Mouse (Mus musculus): ENCODE data around the gene Mmaa. TPM values are rescaled to one million over a fixed set of nuclear protein-coding genes. Genes with fewer than 3 reads are reported as not detected.

Mmaa gene
- polyA plus RNA-seq, 1 experiment from 2014 or later: 13.8 TPM

- Histone ChIP-seq H3K4me1 (ENCODE audit: control insufficient read depth, insufficient read depth, low read length) (no peaks in the 10 kb centered on the region), H3K4me2 (ENCODE audit: low read depth, low read length) (no peak overlapping the region), H3K27ac (ENCODE audit: low read length) (no peak overlapping the region), H3K9me3 (ENCODE audit: control insufficient read depth, low read length) (no peaks in the 10 kb centered on the region), H3K36me3 (ENCODE audit: control insufficient read depth, insufficient read depth, low read length) (no peaks in the 10 kb centered on the region), H3K4me3 (ENCODE audit: low read length) (no peak overlapping the region), H3K27me3 (replicated peaks; ENCODE audit: control insufficient read depth, insufficient read depth, low read length) (no peaks in the 10 kb centered on the region), H3K9ac (ENCODE audit: low read depth, low read length) (no peak overlapping the region)
- WGBS: 82% methylated on average over 8 of the region's 8 CpGs
- no peak for ATAC-seq
Observed at GRCm38 (mm10) chr8:79277264-79277870, 17.4 kb downstream of the Mmaa start.

DNA sequence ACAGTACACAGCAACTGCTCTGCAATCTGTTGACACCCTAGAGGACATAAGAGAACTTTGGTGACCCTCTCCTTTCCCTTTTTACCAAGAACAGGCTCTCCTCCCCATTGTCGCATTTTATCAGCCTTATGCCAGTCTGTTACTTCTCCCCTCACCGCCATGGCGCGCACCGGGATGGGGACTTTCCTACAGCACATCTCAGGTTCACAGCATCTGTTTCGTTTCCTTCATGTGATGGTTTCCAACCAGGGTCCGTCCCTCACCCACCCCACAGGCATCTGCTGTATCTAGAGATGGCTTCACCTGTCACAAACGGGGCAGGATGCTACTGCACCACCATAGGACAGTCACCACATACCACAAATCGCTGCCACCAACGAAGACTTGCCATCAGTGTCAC lies 19.8 kb downstream of the Mmaa start:
- H3K36me3 ChIP-seq (ENCODE audit: control insufficient read depth, insufficient read depth, low read length): no peaks in the 10 kb centered on the region
- WGBS: 94% methylated on average over 10 of the region's 10 CpGs

GRCm38 (mm10) chr8:79273776-79274175 lies 21.0 kb downstream of the Mmaa start:
- no peak overlapping the region for H3K9ac ChIP-seq (ENCODE audit: low read depth, low read length)
- no peak overlapping the region for H3K4me2 ChIP-seq (ENCODE audit: low read depth, low read length)
- no peaks in the 10 kb centered on the region for H3K36me3 ChIP-seq (ENCODE audit: control insufficient read depth, insufficient read depth, low read length)
- WGBS: 77% methylated on average over 6 of the region's 6 CpGs
- H3K4me3 ChIP-seq (ENCODE audit: low read length): no peak overlapping the region
- H3K4me1 ChIP-seq (ENCODE audit: control insufficient read depth, insufficient read depth, low read length): no peaks in the 10 kb centered on the region
- ATAC-seq: no peak
- no peaks in the 10 kb centered on the region for H3K27me3 ChIP-seq (replicated peaks; ENCODE audit: control insufficient read depth, insufficient read depth, low read length)
- H3K27ac ChIP-seq (ENCODE audit: low read length): no peak overlapping the region
- no peaks in the 10 kb centered on the region for H3K9me3 ChIP-seq (ENCODE audit: control insufficient read depth, low read length)

More for the DNA sequence above, 19.8 kb downstream of the Mmaa start:
- no peak for ATAC-seq
- Histone ChIP-seq H3K4me2 (ENCODE audit: low read depth, low read length) (no peak overlapping the region), H3K9me3 (ENCODE audit: control insufficient read depth, low read length) (no peaks in the 10 kb centered on the region), H3K9ac (ENCODE audit: low read depth, low read length) (no peak overlapping the region), H3K4me1 (ENCODE audit: control insufficient read depth, insufficient read depth, low read length) (no peaks in the 10 kb centered on the region), H3K27ac (ENCODE audit: low read length) (no peak overlapping the region), H3K27me3 (replicated peaks; ENCODE audit: control insufficient read depth, insufficient read depth, low read length) (no peaks in the 10 kb centered on the region), H3K4me3 (ENCODE audit: low read length) (no peak overlapping the region)

DNA sequence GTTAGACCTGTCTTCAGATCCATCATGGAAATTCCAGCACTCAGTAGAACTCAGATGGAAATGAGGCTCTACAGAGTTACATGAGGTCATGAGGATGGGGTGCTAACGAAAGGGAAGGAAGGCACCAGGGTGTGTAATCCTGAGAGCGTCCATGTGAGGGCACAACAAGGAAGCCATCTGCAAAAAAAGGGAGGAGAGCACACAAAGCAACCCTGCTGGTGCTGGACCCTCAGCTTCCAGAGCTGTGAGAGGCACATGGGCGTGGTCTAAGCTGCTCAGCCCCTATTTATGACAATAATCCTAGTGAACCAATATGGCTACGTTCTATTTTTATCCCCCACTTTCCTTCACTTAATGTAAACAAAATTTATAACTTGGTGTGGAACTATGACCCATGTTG lies 22.1 kb downstream of the Mmaa start:
- no peak overlapping the region for H3K27ac ChIP-seq (ENCODE audit: low read length)
- H3K4me3 ChIP-seq (ENCODE audit: low read length): no peak overlapping the region
- ATAC-seq: no peak
- H3K36me3 ChIP-seq (ENCODE audit: control insufficient read depth, insufficient read depth, low read length): no peaks in the 10 kb centered on the region
- H3K4me2 ChIP-seq (ENCODE audit: low read depth, low read length): no peak overlapping the region
- 76% methylated on average over 4 of the region's 4 CpGs for WGBS
- no peaks in the 10 kb centered on the region for H3K27me3 ChIP-seq (replicated peaks; ENCODE audit: control insufficient read depth, insufficient read depth, low read length)
- H3K9me3 ChIP-seq (ENCODE audit: control insufficient read depth, low read length): no peaks in the 10 kb centered on the region
- no peak overlapping the region for H3K9ac ChIP-seq (ENCODE audit: low read depth, low read length)
- H3K4me1 ChIP-seq (ENCODE audit: control insufficient read depth, insufficient read depth, low read length): no peaks in the 10 kb centered on the region

DNA sequence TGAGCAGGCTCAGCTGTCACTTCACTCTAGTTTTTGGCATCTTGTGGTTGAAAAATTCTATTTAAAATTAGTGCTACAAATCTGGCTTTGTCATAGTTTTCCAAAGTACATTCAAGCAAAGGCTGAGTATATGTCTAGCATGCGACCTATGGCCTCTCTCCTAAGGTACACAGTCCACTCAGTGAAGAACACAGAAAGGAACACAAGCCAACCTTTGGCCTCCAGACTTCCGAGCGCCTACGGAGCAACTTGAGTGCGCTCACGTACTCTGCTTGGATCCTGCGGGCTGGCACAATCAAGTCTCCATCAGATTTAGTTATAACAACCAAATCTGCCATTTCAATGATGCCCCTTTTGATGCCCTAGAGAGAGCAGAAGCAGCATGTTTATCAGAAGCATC lies 25.8 kb downstream of the Mmaa start:
- Histone ChIP-seq H3K9ac (ENCODE audit: low read depth, low read length) (no peak overlapping the region), H3K27me3 (replicated peaks; ENCODE audit: control insufficient read depth, insufficient read depth, low read length) (no peaks in the 10 kb centered on the region), H3K9me3 (ENCODE audit: control insufficient read depth, low read length) (no peaks in the 10 kb centered on the region), H3K4me2 (ENCODE audit: low read depth, low read length) (no peak overlapping the region), H3K36me3 (ENCODE audit: control insufficient read depth, insufficient read depth, low read length) (no peaks in the 10 kb centered on the region), H3K4me1 (ENCODE audit: control insufficient read depth, insufficient read depth, low read length) (no peaks in the 10 kb centered on the region), H3K4me3 (ENCODE audit: low read length) (no peak overlapping the region), H3K27ac (ENCODE audit: low read length) (no peak overlapping the region)
- ATAC-seq: no peak
- WGBS: 88% methylated on average over 7 of the region's 7 CpGs

- no peaks in the 10 kb centered on the region for H3K4me1 ChIP-seq (ENCODE audit: control insufficient read depth, insufficient read depth, low read length)
- H3K9ac ChIP-seq (ENCODE audit: low read depth, low read length): no peak overlapping the region
- peaks cover 2% of the 10 kb centered on the region; the same call in 1 of the 2 replicates for H3K9me3 ChIP-seq (ENCODE audit: control insufficient read depth, low read length)
- WGBS: 88% methylated on average over 5 of the region's 5 CpGs
- H3K4me2 ChIP-seq (ENCODE audit: low read depth, low read length): no peak overlapping the region
- H3K27ac ChIP-seq (ENCODE audit: low read length): no peak overlapping the region
- H3K4me3 ChIP-seq (ENCODE audit: low read length): no peak overlapping the region
- no peak for ATAC-seq
- H3K27me3 ChIP-seq (replicated peaks; ENCODE audit: control insufficient read depth, insufficient read depth, low read length): no peaks in the 10 kb centered on the region
- H3K36me3 ChIP-seq (ENCODE audit: control insufficient read depth, insufficient read depth, low read length): 0 out of 2 replicates have a peak, but pooled peaks cover 3% of the 10 kb centered on the region
Observed at GRCm38 (mm10) chr8:79261920-79262319, 32.8 kb downstream of the Mmaa start.

DNA sequence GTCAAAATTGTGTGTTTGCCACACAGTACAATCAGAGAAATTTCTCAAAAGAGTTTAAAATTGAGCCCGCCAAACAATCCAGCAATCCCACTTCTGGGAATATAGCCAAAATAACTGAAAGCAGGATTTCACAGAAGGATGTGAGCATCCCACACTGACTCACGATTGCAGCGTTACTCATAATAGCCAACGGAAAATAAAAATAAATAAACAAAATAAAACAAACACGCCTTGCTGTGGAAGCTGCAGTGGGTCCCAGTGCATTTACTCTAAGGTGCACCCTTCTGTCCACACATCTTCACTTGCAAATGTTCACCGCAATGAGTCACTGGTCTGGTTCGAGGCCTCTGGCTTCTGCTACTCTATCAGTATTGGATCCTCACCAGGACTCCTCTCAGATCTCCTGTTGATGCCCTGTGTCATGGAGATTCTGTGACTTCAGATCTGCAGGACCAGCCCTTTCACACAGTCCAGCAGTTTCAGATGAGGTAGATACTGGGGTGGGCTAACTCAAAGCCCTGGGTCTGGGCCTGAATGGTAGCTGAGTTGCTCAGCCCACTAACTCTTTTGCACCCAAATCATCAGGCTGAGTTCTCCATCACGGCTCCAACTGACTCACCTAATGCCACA lies 38.5 kb downstream of the Mmaa start:
- H3K27me3 ChIP-seq (replicated peaks; ENCODE audit: control insufficient read depth, insufficient read depth, low read length): no peaks in the 10 kb centered on the region
- H3K9me3 ChIP-seq (ENCODE audit: control insufficient read depth, low read length): no peaks in the 10 kb centered on the region
- H3K27ac ChIP-seq (ENCODE audit: low read length): no peak overlapping the region
- ATAC-seq: no peak
- H3K4me1 ChIP-seq (ENCODE audit: control insufficient read depth, insufficient read depth, low read length): no peaks in the 10 kb centered on the region
- no peak overlapping the region for H3K4me3 ChIP-seq (ENCODE audit: low read length)
- H3K4me2 ChIP-seq (ENCODE audit: low read depth, low read length): no peak overlapping the region
- no peak overlapping the region for H3K9ac ChIP-seq (ENCODE audit: low read depth, low read length)
- 69% methylated on average over 8 of the region's 8 CpGs for WGBS
- H3K36me3 ChIP-seq (ENCODE audit: control insufficient read depth, insufficient read depth, low read length): no peaks in the 10 kb centered on the region

- no peaks in the 10 kb centered on the region for H3K36me3 ChIP-seq (ENCODE audit: control insufficient read depth, insufficient read depth, low read length)
- 81% methylated on average over 6 of the region's 6 CpGs for WGBS
- ATAC-seq: no peak
- H3K9ac ChIP-seq (ENCODE audit: low read depth, low read length): no peak overlapping the region
- no peak overlapping the region for H3K4me3 ChIP-seq (ENCODE audit: low read length)
- no peaks in the 10 kb centered on the region for H3K9me3 ChIP-seq (ENCODE audit: control insufficient read depth, low read length)
- H3K27me3 ChIP-seq (replicated peaks; ENCODE audit: control insufficient read depth, insufficient read depth, low read length): no peaks in the 10 kb centered on the region
- no peak overlapping the region for H3K4me2 ChIP-seq (ENCODE audit: low read depth, low read length)
- H3K27ac ChIP-seq (ENCODE audit: low read length): no peak overlapping the region
- H3K4me1 ChIP-seq (ENCODE audit: control insufficient read depth, insufficient read depth, low read length): no peaks in the 10 kb centered on the region
Observed at GRCm38 (mm10) chr8:79253742-79254141, 41.0 kb downstream of the Mmaa start.

- ATAC-seq: no peak
- Histone ChIP-seq H3K4me3 (ENCODE audit: low read length) (no peak within 1 kb of the TSS), H3K27me3 (replicated peaks; ENCODE audit: control insufficient read depth, insufficient read depth, low read length) (no peaks in the 10 kb centered on the region), H3K27ac (ENCODE audit: low read length) (no peak within 1 kb of the TSS), H3K9me3 (ENCODE audit: control insufficient read depth, low read length) (no peaks in the 10 kb centered on the region), H3K4me2 (ENCODE audit: low read depth, low read length) (no peak within 1 kb of the TSS), H3K4me1 (ENCODE audit: control insufficient read depth, insufficient read depth, low read length) (no peaks in the 10 kb centered on the region), H3K36me3 (ENCODE audit: control insufficient read depth, insufficient read depth, low read length) (no peaks in the 10 kb centered on the region), H3K9ac (ENCODE audit: low read depth, low read length) (no peak within 1 kb of the TSS)
- WGBS: 63% methylated on average over 6 of the region's 6 CpGs
Observed at GRCm38 (mm10) chr8:79248470-79248869, 46.3 kb downstream of the Mmaa start, which contains the start of gene 1700011L22Rik. Gene 1700011L22Rik (minus strand): TSS chr8:79248570.

- WGBS: 68% methylated on average over 2 of the region's 2 CpGs
- Histone ChIP-seq H3K4me1 (ENCODE audit: control insufficient read depth, insufficient read depth, low read length) (no peaks in the 10 kb centered on the region), H3K9ac (ENCODE audit: low read depth, low read length) (no peak overlapping the region), H3K27ac (ENCODE audit: low read length) (no peak overlapping the region), H3K4me3 (ENCODE audit: low read length) (no peak overlapping the region), H3K27me3 (replicated peaks; ENCODE audit: control insufficient read depth, insufficient read depth, low read length) (no peaks in the 10 kb centered on the region), H3K36me3 (ENCODE audit: control insufficient read depth, insufficient read depth, low read length) (no peaks in the 10 kb centered on the region), H3K9me3 (ENCODE audit: control insufficient read depth, low read length) (no peaks in the 10 kb centered on the region), H3K4me2 (ENCODE audit: low read depth, low read length) (no peak overlapping the region)
- no peak for ATAC-seq
Observed at GRCm38 (mm10) chr8:79243422-79243821, 51.3 kb downstream of the Mmaa start.
